In the genomic region with DNA sequence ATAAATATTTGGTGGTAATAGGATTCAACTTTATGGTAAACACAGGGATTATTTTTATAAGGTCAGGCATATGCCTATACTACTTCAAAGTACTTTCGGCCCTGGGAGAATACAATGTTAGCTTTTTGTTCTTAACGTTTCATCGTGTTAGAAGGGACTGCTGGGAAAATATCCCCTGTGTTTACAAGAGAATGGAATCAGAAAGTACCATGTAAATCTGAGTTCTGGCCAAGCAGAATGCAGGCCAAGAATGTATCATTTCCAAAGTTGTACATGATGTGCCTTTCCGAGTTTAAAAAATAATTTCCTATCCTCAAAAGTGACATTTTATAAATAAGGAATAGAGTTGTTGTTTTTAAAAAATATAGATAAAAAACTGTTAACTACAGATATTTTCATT, we compare ENCODE assay signal across 22 mouse cellular contexts.
"Had no signal": no experiment of that assay in that cellular context is flagged by ENCODE, and none has a peak within 500 bp of the region (broad histone marks: within the 10 kb centered on the region; RNA-seq: fewer than 3 reads in every experiment).

No protein-coding gene starts in this region.

- ATAC-seq: intestine, embryonic 15.5 days; midbrain, embryonic 13.5 days; midbrain, embryonic 16.5 days had no signal

- H3K27ac ChIP-seq: intestine, embryonic 15.5 days; left cerebral cortex, adult 2 months; liver, embryonic 13.5 days; midbrain, embryonic 10.5 days; midbrain, embryonic 13.5 days; neural tube, embryonic 13.5 days; stomach, embryonic 15.5 days had no signal

- DNase-seq: kidney, adult 18-20 months; kidney, adult 9 months; kidney, postnatal 14 days; kidney, postnatal 4 days; layer of hippocampus, adult 9-11 months; layer of hippocampus, postnatal 36 days; liver, embryonic 13.5 days; retina, postnatal 1 day; right cerebral cortex, postnatal 25 days; spleen, adult 18-20 months; thymus, adult 2 months; thymus, postnatal 14 days; thymus, postnatal 4 days had no signal

- H3K4me1 ChIP-seq: intestine, embryonic 15.5 days; liver, embryonic 13.5 days; megakaryocyte, embryonic 14.5 days; midbrain, embryonic 10.5 days; neural tube, embryonic 13.5 days; stomach, embryonic 15.5 days had no signal

- H3K9ac ChIP-seq: intestine, embryonic 15.5 days; liver, embryonic 13.5 days; midbrain, embryonic 13.5 days; neural tube, embryonic 13.5 days; stomach, embryonic 15.5 days had no signal

- H3K4me2 ChIP-seq: intestine, embryonic 15.5 days; liver, embryonic 13.5 days; midbrain, embryonic 13.5 days; neural tube, embryonic 13.5 days; stomach, embryonic 15.5 days had no signal

- H3K36me3 ChIP-seq: intestine, embryonic 15.5 days; liver, embryonic 13.5 days; midbrain, embryonic 13.5 days; neural tube, embryonic 13.5 days; stomach, embryonic 15.5 days had no signal

- H3K9me3 ChIP-seq: intestine, embryonic 15.5 days; liver, embryonic 13.5 days; midbrain, embryonic 10.5 days; midbrain, embryonic 13.5 days; neural tube, embryonic 13.5 days; stomach, embryonic 15.5 days had no signal

- H3K4me3 ChIP-seq: intestine, embryonic 15.5 days; left cerebral cortex, adult 2 months; liver, embryonic 13.5 days; megakaryocyte, embryonic 14.5 days; midbrain, embryonic 10.5 days; midbrain, embryonic 13.5 days; myocyte; neural tube, embryonic 13.5 days; stomach, embryonic 15.5 days had no signal

- H3K27me3 ChIP-seq: intestine, embryonic 15.5 days; liver, embryonic 13.5 days; megakaryocyte, embryonic 14.5 days; midbrain, embryonic 13.5 days; neural tube, embryonic 13.5 days; stomach, embryonic 15.5 days had no signal
